Mouse (Mus musculus): ENCODE measurements around the gene Cyp4f37. TPM values are rescaled to one million over a fixed set of nuclear protein-coding genes. Genes with fewer than 3 reads are reported as not detected.
"Not testable (repeated sequence)": the region's sequence is repeated elsewhere in the genome, so short reads cannot be mapped to it uniquely, and the experiment has no call there.

Gene Cyp4f37
- polyA plus RNA-seq (2014; fragmentation: Nextera tagmentation; extraction: Ambion mirVana): not detected in 2 replicates

DNA sequence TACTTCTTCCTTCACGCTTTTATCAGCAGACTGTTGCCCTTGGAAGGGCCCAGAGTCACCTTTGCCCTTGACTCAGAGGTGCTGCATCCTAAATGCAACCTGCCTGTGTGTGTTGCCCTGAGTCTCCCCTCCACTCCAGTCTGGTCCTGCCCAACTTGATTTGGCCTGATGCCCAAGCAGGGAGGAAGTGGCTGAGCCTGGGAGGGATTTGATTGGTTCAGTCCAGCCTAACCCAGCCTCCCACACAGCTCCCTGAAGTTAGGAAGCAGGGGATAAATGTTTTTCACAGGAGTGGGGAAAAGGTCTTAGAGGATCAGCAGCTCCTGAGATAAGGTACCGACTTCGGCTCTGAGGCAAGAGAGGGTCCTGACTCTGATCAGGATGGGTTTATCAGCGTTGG is at the start of gene Cyp4f37:
Cyp4f37 (plus strand) TSS at position 292 of the 400 bp plus-strand sequence.
- DNase-seq (ENCODE audit: low spot score); H3K9me3 ChIP-seq (ENCODE audit: control insufficient read depth, low read length); ATAC-seq (ENCODE audit: insufficient read depth, low FRiP score, low TSS enrichment); H3K4me3 ChIP-seq (ENCODE audit: low read depth, low read length); H3K27ac ChIP-seq (ENCODE audit: low read depth, low read length); H3K9ac ChIP-seq (ENCODE audit: low read length); H3K4me1 ChIP-seq (ENCODE audit: control insufficient read depth, insufficient read depth, low read length); H3K27me3 ChIP-seq (ENCODE audit: control insufficient read depth, insufficient read depth, low read length); H3K4me2 ChIP-seq (ENCODE audit: low read depth); H3K36me3 ChIP-seq (ENCODE audit: control insufficient read depth, insufficient read depth, low read length): not testable (repeated sequence)
- WGBS: 72% methylated on average over 4 of the region's 4 CpGs

DNA sequence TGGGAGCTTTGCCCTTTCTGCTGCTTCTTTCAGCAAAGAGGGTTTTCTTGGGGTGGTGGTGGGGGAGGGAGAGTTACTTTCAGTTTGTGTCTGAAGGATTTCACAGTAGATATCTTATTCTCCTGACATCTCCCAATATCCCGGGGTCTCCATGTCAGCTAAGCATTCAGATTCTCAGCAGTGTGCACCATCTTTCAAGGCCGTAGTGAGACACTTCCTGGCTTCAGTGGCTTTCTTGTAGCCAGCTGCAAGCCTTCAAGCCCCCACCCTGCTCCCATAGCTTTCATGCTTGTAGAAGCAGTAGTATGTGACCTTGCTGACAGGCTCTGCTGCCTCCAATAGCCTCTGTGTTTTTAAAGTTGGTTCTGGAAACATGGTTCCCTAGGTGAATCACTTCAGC is 47.8 kb upstream of the Cyp4f37 start:
- WGBS: 74% methylated on average over 2 of the region's 2 CpGs
- ATAC-seq (ENCODE audit: insufficient read depth, low FRiP score, low TSS enrichment); H3K4me3 ChIP-seq (ENCODE audit: low read depth, low read length): not testable (repeated sequence)

DNA sequence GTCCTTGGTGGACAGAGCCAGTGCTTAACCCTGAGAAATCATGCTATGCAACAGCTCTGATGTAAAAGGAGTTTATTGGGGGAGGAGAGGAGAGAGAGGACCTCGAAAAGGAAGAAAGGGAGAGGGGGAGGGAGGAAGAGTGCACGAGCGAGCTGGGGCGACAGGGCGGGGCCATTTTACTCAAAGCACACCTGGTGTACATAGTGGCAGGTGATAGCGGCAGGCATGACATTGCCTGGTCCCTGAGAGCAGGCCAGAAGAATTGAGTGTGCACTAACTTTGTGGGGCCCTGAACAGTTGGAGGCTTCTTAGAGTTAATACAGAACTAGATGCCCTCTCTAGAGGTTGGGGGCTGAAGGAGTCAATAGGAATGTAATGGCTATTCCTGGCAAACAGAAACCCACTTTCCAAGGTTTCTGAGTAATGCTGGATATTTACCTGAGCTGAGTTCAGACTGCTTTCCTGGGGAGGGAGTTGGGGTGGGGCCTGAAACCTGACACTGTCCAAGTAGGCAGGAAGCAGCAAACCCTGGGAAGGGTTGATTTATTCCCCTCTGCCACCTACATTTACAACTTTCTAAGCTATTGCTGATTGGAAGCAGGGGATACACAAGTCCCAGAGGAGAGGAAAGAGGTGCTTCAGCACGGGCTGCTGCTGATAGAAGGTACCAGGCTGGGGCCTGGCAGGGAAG is 43.5 kb upstream of the Cyp4f37 start:
- ATAC-seq (ENCODE audit: insufficient read depth, low FRiP score, low TSS enrichment) (no peak), DNase-seq (ENCODE audit: low spot score) (no peak)
- no peaks in the 10 kb centered on the region for H3K27me3 ChIP-seq (ENCODE audit: control insufficient read depth, insufficient read depth, low read length)
- H3K4me1 ChIP-seq (ENCODE audit: control insufficient read depth, insufficient read depth, low read length): no peaks in the 10 kb centered on the region
- WGBS: 60% methylated on average over 7 of the region's 7 CpGs
- H3K27ac ChIP-seq (ENCODE audit: low read depth, low read length): no peak overlapping the region
- H3K9ac ChIP-seq (ENCODE audit: low read length): no peak overlapping the region
- no peak overlapping the region for H3K4me3 ChIP-seq (ENCODE audit: low read depth, low read length)
- H3K4me2 ChIP-seq (ENCODE audit: low read depth): no peak overlapping the region
- H3K36me3 ChIP-seq (ENCODE audit: control insufficient read depth, insufficient read depth, low read length): no peaks in the 10 kb centered on the region
- no peaks in the 10 kb centered on the region for H3K9me3 ChIP-seq (ENCODE audit: control insufficient read depth, low read length)

More for the DNA sequence above, 47.8 kb upstream of the Cyp4f37 start:
- H3K4me1 ChIP-seq (ENCODE audit: control insufficient read depth, insufficient read depth, low read length); H3K36me3 ChIP-seq (ENCODE audit: control insufficient read depth, insufficient read depth, low read length); H3K27ac ChIP-seq (ENCODE audit: low read depth, low read length); H3K9ac ChIP-seq (ENCODE audit: low read length); H3K9me3 ChIP-seq (ENCODE audit: control insufficient read depth, low read length); DNase-seq (ENCODE audit: low spot score); H3K27me3 ChIP-seq (ENCODE audit: control insufficient read depth, insufficient read depth, low read length); H3K4me2 ChIP-seq (ENCODE audit: low read depth): not testable (repeated sequence)

DNA sequence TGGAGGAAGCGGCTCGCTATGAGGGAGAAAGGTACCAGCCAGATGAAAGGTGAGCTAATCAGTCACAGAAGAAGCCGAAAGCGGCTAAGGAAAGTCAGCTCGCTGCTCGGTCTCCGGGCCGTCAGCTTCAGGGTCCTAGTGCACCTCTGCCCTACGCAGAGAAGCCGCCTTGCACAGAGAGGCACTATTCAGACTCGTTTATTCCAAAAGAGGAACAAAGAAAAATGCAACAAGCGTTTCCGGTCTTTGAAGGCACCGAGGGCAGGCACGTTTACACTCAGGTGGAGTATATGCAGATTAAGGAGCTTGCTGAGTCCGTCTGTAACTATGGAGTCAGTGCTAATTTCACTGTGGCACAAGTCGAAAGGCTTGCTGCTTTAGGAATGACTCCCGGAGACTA is 24.6 kb upstream of the Cyp4f37 start:
- no peak overlapping the region for H3K27ac ChIP-seq (ENCODE audit: low read depth, low read length)
- WGBS: 86% methylated on average over 18 of the region's 18 CpGs
- DNase-seq (ENCODE audit: low spot score) (no peak), ATAC-seq (ENCODE audit: insufficient read depth, low FRiP score, low TSS enrichment) (no peak)
- H3K9me3 ChIP-seq (ENCODE audit: control insufficient read depth, low read length): no peaks in the 10 kb centered on the region; the same call in 1 of the 2 replicates
- no peak overlapping the region for H3K9ac ChIP-seq (ENCODE audit: low read length)
- H3K4me1 ChIP-seq (ENCODE audit: control insufficient read depth, insufficient read depth, low read length): no peaks in the 10 kb centered on the region
- no peaks in the 10 kb centered on the region for H3K36me3 ChIP-seq (ENCODE audit: control insufficient read depth, insufficient read depth, low read length)
- H3K4me3 ChIP-seq (ENCODE audit: low read depth, low read length): no peak overlapping the region
- H3K27me3 ChIP-seq (ENCODE audit: control insufficient read depth, insufficient read depth, low read length): no peaks in the 10 kb centered on the region
- no peak overlapping the region for H3K4me2 ChIP-seq (ENCODE audit: low read depth)

DNA sequence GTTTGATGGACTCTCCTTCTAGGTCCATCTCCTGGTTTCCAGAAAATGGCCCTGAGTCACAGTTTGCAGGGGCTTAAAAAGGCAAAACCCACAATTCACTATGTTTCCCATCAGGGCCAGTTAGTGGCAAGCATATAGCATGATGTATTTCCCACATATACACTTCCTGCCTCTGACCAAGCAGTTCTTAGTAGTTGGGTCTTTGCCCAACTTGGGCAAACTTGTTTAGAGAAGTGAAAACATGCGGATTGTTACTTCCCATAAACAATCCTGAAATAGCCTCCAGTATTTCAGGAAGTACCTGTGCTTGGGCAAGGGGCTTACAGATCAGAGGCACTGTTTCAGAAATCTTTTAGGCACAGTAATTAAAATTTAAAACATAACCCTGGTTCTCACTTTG is 13.1 kb upstream of the Cyp4f37 start:
- no peak for DNase-seq (ENCODE audit: low spot score)
- no peaks in the 10 kb centered on the region for H3K4me1 ChIP-seq (ENCODE audit: control insufficient read depth, insufficient read depth, low read length)
- no peaks in the 10 kb centered on the region for H3K36me3 ChIP-seq (ENCODE audit: control insufficient read depth, insufficient read depth, low read length)
- ATAC-seq (ENCODE audit: insufficient read depth, low FRiP score, low TSS enrichment): no peak
- H3K9me3 ChIP-seq (ENCODE audit: control insufficient read depth, low read length): no peaks in the 10 kb centered on the region
- no peaks in the 10 kb centered on the region for H3K27me3 ChIP-seq (ENCODE audit: control insufficient read depth, insufficient read depth, low read length)
- no peak overlapping the region for H3K27ac ChIP-seq (ENCODE audit: low read depth, low read length)
- 86% methylated on average over 1 of the region's 1 CpGs for WGBS
- H3K4me2 ChIP-seq (ENCODE audit: low read depth): no peak overlapping the region
- H3K9ac ChIP-seq (ENCODE audit: low read length): no peak overlapping the region
- no peak overlapping the region for H3K4me3 ChIP-seq (ENCODE audit: low read depth, low read length)

DNA sequence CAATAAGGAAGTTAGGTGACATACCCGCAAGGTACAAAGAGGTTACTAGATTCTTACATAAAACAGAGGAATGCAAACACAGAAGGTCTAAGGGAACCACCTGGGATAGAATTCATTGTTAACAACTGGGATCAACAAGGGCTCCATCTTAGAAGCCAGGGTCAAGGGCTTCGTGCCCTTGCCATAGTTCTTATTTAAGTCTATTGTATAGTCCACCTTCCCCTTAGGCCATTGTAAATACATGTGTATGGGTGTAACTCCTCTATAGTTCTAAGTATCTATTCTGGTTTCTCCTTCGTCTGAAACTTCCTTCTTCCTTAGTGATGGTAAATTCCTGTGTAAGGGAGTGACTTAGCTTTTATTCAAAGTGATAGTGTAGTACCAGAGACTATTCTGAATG is 10.9 kb upstream of the Cyp4f37 start:
- H3K9me3 ChIP-seq (ENCODE audit: control insufficient read depth, low read length); H3K27ac ChIP-seq (ENCODE audit: low read depth, low read length); H3K4me2 ChIP-seq (ENCODE audit: low read depth); H3K4me3 ChIP-seq (ENCODE audit: low read depth, low read length); DNase-seq (ENCODE audit: low spot score); H3K27me3 ChIP-seq (ENCODE audit: control insufficient read depth, insufficient read depth, low read length); ATAC-seq (ENCODE audit: insufficient read depth, low FRiP score, low TSS enrichment); H3K36me3 ChIP-seq (ENCODE audit: control insufficient read depth, insufficient read depth, low read length); H3K4me1 ChIP-seq (ENCODE audit: control insufficient read depth, insufficient read depth, low read length); H3K9ac ChIP-seq (ENCODE audit: low read length): not testable (repeated sequence)
- 82% methylated on average over 3 of the region's 3 CpGs for WGBS

DNA sequence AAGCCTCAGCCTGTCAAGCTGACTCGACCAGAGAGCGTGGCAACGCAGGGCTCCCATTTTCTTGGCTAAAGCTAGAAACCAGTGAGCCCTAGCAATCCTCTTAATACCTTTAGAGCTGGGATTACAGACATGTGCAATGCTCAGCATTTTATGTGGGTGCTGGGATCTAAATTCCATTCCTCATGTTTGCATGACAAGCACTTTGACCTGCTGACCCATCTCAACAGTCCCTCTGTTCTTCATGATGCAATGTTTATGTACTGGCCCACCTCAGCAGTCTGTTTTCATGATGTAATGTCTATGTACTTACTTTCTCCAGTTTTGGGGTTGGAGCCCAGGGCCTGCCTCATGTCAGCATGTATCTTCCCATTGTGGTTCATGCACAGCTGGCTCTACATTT is 10.2 kb upstream of the Cyp4f37 start:
- Histone ChIP-seq H3K36me3 (ENCODE audit: control insufficient read depth, insufficient read depth, low read length) (no peaks in the 10 kb centered on the region), H3K4me1 (ENCODE audit: control insufficient read depth, insufficient read depth, low read length) (no peaks in the 10 kb centered on the region), H3K9me3 (ENCODE audit: control insufficient read depth, low read length) (no peaks in the 10 kb centered on the region), H3K27ac (ENCODE audit: low read depth, low read length) (no peak overlapping the region), H3K4me2 (ENCODE audit: low read depth) (no peak overlapping the region), H3K9ac (ENCODE audit: low read length) (no peak overlapping the region), H3K27me3 (ENCODE audit: control insufficient read depth, insufficient read depth, low read length) (no peaks in the 10 kb centered on the region), H3K4me3 (ENCODE audit: low read depth, low read length) (no peak overlapping the region)
- no peak for DNase-seq (ENCODE audit: low spot score)
- no peak for ATAC-seq (ENCODE audit: insufficient read depth, low FRiP score, low TSS enrichment)
- 78% methylated on average over 3 of the region's 3 CpGs for WGBS

DNA sequence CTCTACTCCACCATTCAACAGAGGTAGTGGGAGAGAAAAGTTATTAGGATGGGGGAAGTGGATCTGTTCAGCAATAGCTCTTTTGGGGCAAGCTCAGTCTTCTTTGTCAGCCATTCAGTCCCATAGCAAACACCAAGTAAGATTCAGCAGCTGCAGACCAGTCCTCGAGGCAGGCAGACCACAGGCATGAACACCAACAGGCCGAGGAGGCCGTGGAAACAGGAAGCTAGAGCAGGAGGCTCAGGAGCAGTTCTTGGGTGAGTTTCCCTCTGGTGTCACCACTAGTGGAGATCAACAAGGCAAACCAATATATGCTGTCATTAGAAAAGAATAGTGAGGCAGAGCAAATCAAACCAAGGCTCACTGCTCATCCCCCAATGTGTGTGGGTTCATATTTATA is 8.7 kb upstream of the Cyp4f37 start:
- ATAC-seq (ENCODE audit: insufficient read depth, low FRiP score, low TSS enrichment): no peak

DNA sequence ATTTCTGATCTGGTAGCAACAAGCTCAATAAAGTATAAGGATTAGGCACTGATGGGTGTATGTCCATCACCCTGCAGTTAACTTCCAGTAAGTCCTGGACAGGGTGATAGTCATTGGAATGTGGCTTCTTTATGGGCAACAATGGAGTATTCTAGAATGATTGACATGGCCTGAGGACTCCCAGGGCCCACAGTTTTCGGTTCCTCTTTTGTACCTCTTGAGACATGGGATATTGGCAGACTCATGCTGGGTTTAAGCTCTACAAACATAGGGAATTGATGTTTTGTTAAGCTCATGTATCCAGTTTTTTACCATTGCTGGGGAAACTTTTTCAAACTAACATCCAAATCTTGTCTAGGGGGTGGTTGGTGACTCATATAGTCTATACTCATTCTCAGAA is 3.9 kb upstream of the Cyp4f37 start:
- Histone ChIP-seq H3K4me1 (ENCODE audit: control insufficient read depth, insufficient read depth, low read length) (no peaks in the 10 kb centered on the region), H3K36me3 (ENCODE audit: control insufficient read depth, insufficient read depth, low read length) (no peaks in the 10 kb centered on the region), H3K27ac (ENCODE audit: low read depth, low read length) (no peak overlapping the region), H3K4me2 (ENCODE audit: low read depth) (no peak overlapping the region), H3K27me3 (ENCODE audit: control insufficient read depth, insufficient read depth, low read length) (no peaks in the 10 kb centered on the region), H3K4me3 (ENCODE audit: low read depth, low read length) (no peak overlapping the region), H3K9ac (ENCODE audit: low read length) (no peak overlapping the region), H3K9me3 (ENCODE audit: control insufficient read depth, low read length) (0 out of 2 replicates have a peak, but pooled peaks cover 3% of the 10 kb centered on the region)
- no peak for DNase-seq (ENCODE audit: low spot score)
- no peak for ATAC-seq (ENCODE audit: insufficient read depth, low FRiP score, low TSS enrichment)
- WGBS: 71% methylated on average over 1 of the region's 1 CpGs

More for the DNA sequence above, 8.7 kb upstream of the Cyp4f37 start:
- no peak for DNase-seq (ENCODE audit: low spot score)
- no peaks in the 10 kb centered on the region for H3K4me1 ChIP-seq (ENCODE audit: control insufficient read depth, insufficient read depth, low read length)
- H3K9ac ChIP-seq (ENCODE audit: low read length): no peak overlapping the region
- no peaks in the 10 kb centered on the region for H3K27me3 ChIP-seq (ENCODE audit: control insufficient read depth, insufficient read depth, low read length)
- no peak overlapping the region for H3K4me2 ChIP-seq (ENCODE audit: low read depth)
- H3K9me3 ChIP-seq (ENCODE audit: control insufficient read depth, low read length): no peaks in the 10 kb centered on the region
- H3K36me3 ChIP-seq (ENCODE audit: control insufficient read depth, insufficient read depth, low read length): no peaks in the 10 kb centered on the region
- no peak overlapping the region for H3K4me3 ChIP-seq (ENCODE audit: low read depth, low read length)
- 75% methylated on average over 3 of the region's 3 CpGs for WGBS
- no peak overlapping the region for H3K27ac ChIP-seq (ENCODE audit: low read depth, low read length)

Measured in neural tube, embryonic 11.5 days (tissue).